Mouse (Mus musculus): ENCODE measurements around the gene Spata19. TPM values are rescaled to one million over a fixed set of nuclear protein-coding genes. Genes with fewer than 3 reads are reported as not detected.

Spata19 gene
- total RNA-seq, 1 experiment: not detected

DNA sequence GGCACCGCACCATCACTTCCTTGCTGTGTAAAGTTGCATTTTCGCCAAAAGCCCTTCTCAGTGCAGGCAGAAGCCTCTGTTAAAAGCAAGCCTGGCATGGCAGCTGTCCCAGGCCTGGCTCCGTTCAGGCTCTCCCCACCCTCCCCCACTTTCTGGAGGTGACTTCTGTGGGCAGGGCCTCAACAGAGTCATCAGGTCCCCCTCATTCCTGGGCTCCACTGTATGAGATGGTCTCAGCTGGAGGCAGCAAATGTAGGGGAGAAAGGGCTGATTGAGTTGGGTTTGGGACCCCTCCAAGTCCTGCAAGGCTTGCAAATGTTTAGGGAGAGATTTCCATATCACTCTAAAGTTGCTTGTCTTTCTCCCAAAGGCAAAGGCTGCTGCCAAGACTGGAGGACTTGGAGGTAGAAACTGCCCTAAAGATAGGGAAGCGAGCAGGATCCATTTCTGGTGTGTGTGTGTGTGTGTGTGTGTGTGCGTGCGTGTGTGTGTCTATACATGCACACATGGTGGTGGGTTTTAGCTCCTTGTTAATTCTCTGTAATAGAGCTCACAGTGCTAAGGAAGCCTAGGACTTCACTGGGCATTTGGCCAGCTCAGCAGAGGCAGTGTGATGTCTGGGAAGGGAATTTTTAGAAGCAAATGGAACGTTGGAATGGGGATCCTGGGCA is 40.9 kb downstream of the Spata19 start:
- Histone ChIP-seq H3K4me1 (ENCODE audit: control insufficient read depth in 2 of 2, insufficient read depth in 2 of 2, low read length in 2 of 2, poor library complexity in 1 of 2) (no peaks in the 10 kb centered on the region), H3K9ac (ENCODE audit: insufficient read depth, low read depth, low read length, poor library complexity, severe bottlenecking) (no peak overlapping the region), H3K27ac (ENCODE audit: insufficient read depth, low read depth, low read length, poor library complexity, severe bottlenecking) (no peak overlapping the region), H3K36me3 (ENCODE audit: control insufficient read depth, insufficient read depth, low read length, poor library complexity, severe bottlenecking) (no peaks in the 10 kb centered on the region), H3K9me3 (ENCODE audit: control insufficient read depth, insufficient read depth, low read depth, low read length) (no peaks in the 10 kb centered on the region), H3K4me3 (ENCODE audit: insufficient read depth in 1 of 2, low read depth in 1 of 2, low read length in 2 of 2, poor library complexity in 1 of 2, severe bottlenecking in 1 of 2) (no peak overlapping the region)
- in situ Hi-C loops (cut with MboI; ENCODE audit: low sequenced_read_pairs in 2 of 2, unreplicated experiment in 2 of 2): no loop called here
- TF ChIP-seq MAFK (IDR thresholded peaks at IDR 0.05; ENCODE audit: insufficient read depth, low read depth, low read length): no peak
- no peak for TF ChIP-seq CHD2 (IDR thresholded peaks at IDR 0.05; ENCODE audit: low read depth, low read length)
- no peak for TF ChIP-seq ZC3H11A (IDR thresholded peaks at IDR 0.05; ENCODE audit: borderline replicate concordance, low read depth, low read length)
- TF ChIP-seq ZNF384 (IDR thresholded peaks at IDR 0.05; ENCODE audit: low read depth, low read length): no peak
- TF ChIP-seq HCFC1 (IDR thresholded peaks at IDR 0.05; ENCODE audit: borderline replicate concordance, insufficient read depth, low read length): no peak
- DNase-seq (ENCODE audit: low read depth, low spot score): no peak

DNA sequence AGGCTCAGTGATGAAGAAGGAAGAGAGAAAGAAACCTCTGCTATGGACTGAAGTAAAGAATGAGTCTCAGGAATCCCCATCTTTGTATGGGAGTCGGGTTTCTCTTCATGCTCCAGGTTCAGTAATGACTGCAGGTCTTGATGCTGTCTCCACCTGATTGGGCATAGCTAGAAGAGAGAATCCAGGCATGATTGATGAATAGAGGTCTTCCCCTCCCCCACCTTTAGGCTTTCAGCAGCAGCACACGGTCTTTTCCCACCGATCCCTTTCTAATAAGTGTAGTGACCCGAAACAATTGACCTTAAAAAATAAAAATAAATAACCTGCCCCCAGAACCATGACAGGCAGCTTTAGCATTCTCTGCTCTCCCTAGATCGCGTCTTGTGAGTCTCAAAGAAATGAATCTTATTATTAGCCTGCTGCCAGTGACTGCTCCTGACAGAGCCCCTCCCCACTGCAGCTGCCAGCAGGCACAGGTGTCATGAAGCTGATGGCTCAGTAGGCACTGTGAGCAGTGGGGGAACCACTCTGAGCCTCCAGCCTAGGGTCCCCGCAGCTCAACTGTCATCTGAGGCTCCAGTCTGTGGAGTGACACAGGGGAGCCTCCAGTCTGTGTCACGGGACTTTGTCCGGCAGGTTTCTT is 53.3 kb downstream of the Spata19 start:
- TF ChIP-seq CHD2 (IDR thresholded peaks at IDR 0.05; ENCODE audit: low read depth, low read length) (no peak), ZC3H11A (IDR thresholded peaks at IDR 0.05; ENCODE audit: borderline replicate concordance, low read depth, low read length) (no peak), HCFC1 (IDR thresholded peaks at IDR 0.05; ENCODE audit: borderline replicate concordance, insufficient read depth, low read length) (no peak), MAFK (IDR thresholded peaks at IDR 0.05; ENCODE audit: insufficient read depth, low read depth, low read length) (no peak), ZNF384 (IDR thresholded peaks at IDR 0.05; ENCODE audit: low read depth, low read length) (no peak)
- in situ Hi-C loops (cut with MboI; ENCODE audit: low sequenced_read_pairs in 2 of 2, unreplicated experiment in 2 of 2): no loop called here
- no peaks in the 10 kb centered on the region for H3K9me3 ChIP-seq (ENCODE audit: control insufficient read depth, insufficient read depth, low read depth, low read length)
- no peaks in the 10 kb centered on the region for H3K36me3 ChIP-seq (ENCODE audit: control insufficient read depth, insufficient read depth, low read length, poor library complexity, severe bottlenecking)
- H3K27ac ChIP-seq (ENCODE audit: insufficient read depth, low read depth, low read length, poor library complexity, severe bottlenecking): no peak overlapping the region
- H3K9ac ChIP-seq (ENCODE audit: insufficient read depth, low read depth, low read length, poor library complexity, severe bottlenecking): no peak overlapping the region
- H3K4me3 ChIP-seq (ENCODE audit: insufficient read depth in 1 of 2, low read depth in 1 of 2, low read length in 2 of 2, poor library complexity in 1 of 2, severe bottlenecking in 1 of 2): no peak overlapping the region
- DNase-seq (ENCODE audit: low read depth, low spot score): no peak
- no peaks in the 10 kb centered on the region for H3K4me1 ChIP-seq (ENCODE audit: control insufficient read depth in 2 of 2, insufficient read depth in 2 of 2, low read length in 2 of 2, poor library complexity in 1 of 2)

Other genes with a start within 250 kb of the Spata19 start
- 29.7 and 30.8 TPM in 2 replicates for gene Jam3, start 241.4 kb upstream of the Spata19 start, total RNA-seq (2012; rRNA removed)
- 31.5 and 63.1 TPM in 2 replicates for gene Igsf9b, start 97.6 kb upstream of the Spata19 start, total RNA-seq (2012; rRNA removed)